Mouse (Mus musculus): ENCODE results near the gene Pigq. TPM values are rescaled to one million over a fixed set of nuclear protein-coding genes. Genes with fewer than 3 reads are reported as not detected.

The Pigq gene
- 236 and 270 TPM in 2 replicates for polyA plus RNA-seq (2012; rRNA removed)

DNA sequence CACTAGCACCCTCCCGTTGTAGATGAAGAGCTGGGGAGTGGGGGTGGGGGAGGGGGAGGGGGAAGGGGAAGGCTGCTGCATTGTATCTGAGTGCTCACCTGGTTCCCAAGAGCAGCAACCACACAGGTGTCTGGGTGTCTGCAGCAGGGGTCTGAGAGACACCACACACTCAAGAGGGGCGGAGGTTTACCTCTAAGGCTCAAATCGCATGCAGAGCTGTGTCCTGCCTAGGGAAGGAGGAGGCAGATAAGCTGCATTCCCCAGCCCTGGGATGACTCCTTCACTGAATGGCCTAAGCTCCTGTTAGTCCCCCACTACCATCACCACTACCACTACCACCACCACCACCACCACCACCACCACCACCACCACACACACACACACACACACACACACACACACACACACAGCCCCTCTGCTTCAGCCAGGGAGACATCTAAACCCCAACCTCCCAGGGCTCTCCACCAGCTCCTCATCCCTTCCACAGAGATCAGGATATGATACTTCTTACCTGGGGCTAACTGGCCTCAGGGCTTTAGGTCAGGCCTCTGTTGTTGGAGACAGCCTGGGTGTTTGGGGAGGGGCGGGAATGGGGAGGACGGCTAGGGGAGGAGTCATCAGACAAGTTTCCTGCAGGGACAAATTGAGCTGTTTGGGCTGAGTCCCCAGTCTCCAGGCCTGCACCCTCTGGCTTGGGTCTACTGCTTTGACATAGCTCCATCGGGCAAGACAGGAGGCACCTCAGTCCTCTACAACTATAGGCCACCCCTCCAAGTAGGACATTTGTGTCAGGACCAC is at the start of gene Pigq, which contains the start of gene Nhlrc4:
Gene Pigq (minus strand): TSS at position 571 of the 798 bp plus-strand sequence.
Gene Nhlrc4 (minus strand): TSS at position 596 of the 798 bp plus-strand sequence.
- Histone ChIP-seq H3K27me3 (replicated peaks; ENCODE audit: control insufficient read depth, insufficient read depth, low read length) (no peaks in the 10 kb centered on the region), H3K36me3 (ENCODE audit: control insufficient read depth, insufficient read depth, low read length) (no peaks in the 10 kb centered on the region), H3K27ac (ENCODE audit: insufficient read depth, low read depth, low read length) (peak within 1 kb of the TSS; percentile 83), H3K4me3 (ENCODE audit: insufficient read depth, low read depth, low read length) (no peak within 1 kb of the TSS), H3K4me1 (ENCODE audit: control insufficient read depth, insufficient read depth, low read length) (peaks cover 12% of the 10 kb centered on the region; the same call in 1 of the 2 replicates)
- TF ChIP-seq CTCF (conservative IDR thresholded peaks at IDR 0.05; ENCODE audit: insufficient read depth, insufficient read length, low read depth, low read length): no peak
- DNase-seq: no peak
- 57% methylated on average over 6 of the region's 6 CpGs for WGBS

DNA sequence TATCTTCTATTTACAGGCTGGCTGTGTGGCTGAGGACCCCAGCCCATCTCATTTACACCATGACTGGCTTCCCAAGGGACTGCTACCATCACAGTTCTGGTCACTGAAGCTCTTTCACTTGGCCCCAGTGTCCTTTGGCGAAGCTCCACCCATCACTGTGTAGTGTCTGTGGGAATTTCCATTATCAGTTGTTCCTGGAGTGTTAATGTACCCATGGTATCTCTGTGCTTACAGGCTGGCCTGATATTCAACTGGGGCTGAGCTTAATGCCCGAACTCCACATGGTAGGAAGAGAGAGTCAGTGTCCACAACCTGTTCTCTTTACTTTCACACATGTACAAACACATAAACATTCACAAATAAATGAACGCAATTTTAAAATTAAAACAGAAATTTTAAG is 48.8 kb upstream of the Pigq start:
- peaks cover 18% of the 10 kb centered on the region for H3K36me3 ChIP-seq (ENCODE audit: control insufficient read depth, insufficient read depth, low read length)
- no peak for DNase-seq
- 93% methylated on average over 3 of the region's 3 CpGs for WGBS

DNA sequence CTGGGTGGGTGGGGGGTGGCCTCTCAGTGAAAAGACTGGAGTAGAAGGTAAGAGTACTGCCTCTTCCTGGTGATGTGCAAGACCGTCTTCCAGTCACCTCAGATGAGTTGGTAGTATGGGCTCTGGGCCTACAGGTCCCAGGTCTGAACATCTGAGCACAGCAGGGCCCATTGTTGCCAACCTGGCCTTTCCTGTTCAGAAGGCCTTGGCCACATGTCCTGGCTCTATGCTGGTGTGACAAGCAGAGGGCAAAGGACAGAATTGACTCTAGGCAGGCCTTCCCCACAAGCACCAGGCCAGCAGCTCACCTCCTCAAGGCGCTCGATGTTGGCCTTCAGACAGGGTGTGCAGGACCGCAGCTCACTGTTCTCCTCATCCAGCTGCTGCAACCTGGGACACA is 47.5 kb upstream of the Pigq start:
- no peak for DNase-seq
- peaks cover 16% of the 10 kb centered on the region for H3K36me3 ChIP-seq (ENCODE audit: control insufficient read depth, insufficient read depth, low read length)
- no peaks in the 10 kb centered on the region for H3K4me1 ChIP-seq (ENCODE audit: control insufficient read depth, insufficient read depth, low read length)
- no peak overlapping the region for H3K4me3 ChIP-seq (ENCODE audit: insufficient read depth, low read depth, low read length)
- TF ChIP-seq CTCF (conservative IDR thresholded peaks at IDR 0.05; ENCODE audit: insufficient read depth, insufficient read length, low read depth, low read length) (no peak), POLR2A (IDR thresholded peaks at IDR 0.05; ENCODE audit: low read depth, low read length) (no peak)
- 81% methylated on average over 4 of the region's 4 CpGs for WGBS
- H3K27ac ChIP-seq (ENCODE audit: insufficient read depth, low read depth, low read length): no peak overlapping the region
- no peaks in the 10 kb centered on the region for H3K27me3 ChIP-seq (replicated peaks; ENCODE audit: control insufficient read depth, insufficient read depth, low read length)

More for the DNA sequence above, 48.8 kb upstream of the Pigq start:
- no peak for TF ChIP-seq CTCF (conservative IDR thresholded peaks at IDR 0.05; ENCODE audit: insufficient read depth, insufficient read length, low read depth, low read length)
- TF ChIP-seq POLR2A (IDR thresholded peaks at IDR 0.05; ENCODE audit: low read depth, low read length): no peak
- no peak overlapping the region for H3K27ac ChIP-seq (ENCODE audit: insufficient read depth, low read depth, low read length)
- peaks cover 5% of the 10 kb centered on the region; the same call in 1 of the 2 replicates for H3K4me1 ChIP-seq (ENCODE audit: control insufficient read depth, insufficient read depth, low read length)
- no peak overlapping the region for H3K4me3 ChIP-seq (ENCODE audit: insufficient read depth, low read depth, low read length)
- H3K27me3 ChIP-seq (replicated peaks; ENCODE audit: control insufficient read depth, insufficient read depth, low read length): no peaks in the 10 kb centered on the region

DNA sequence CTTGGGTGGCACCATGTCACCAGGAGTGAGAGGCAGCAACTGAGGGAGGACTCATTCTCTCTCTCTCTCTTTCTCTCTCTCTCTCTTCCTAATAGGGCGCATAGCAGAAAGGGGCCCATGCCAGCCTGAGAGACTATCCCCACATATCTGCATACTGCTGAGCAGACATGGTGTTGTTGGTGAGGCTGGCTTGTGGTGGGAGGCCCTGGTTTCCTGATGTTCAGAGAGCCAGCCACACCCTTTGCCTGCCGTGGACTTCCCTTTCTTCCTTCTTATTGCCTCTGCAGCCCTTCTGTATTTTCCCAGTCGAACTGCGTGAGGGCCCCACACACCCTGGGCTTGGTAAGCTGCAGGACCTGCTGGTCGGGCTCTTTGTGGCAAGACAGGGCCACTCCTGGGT is 45.6 kb upstream of the Pigq start:
- no peak for TF ChIP-seq POLR2A (IDR thresholded peaks at IDR 0.05; ENCODE audit: low read depth, low read length)
- no peak for TF ChIP-seq CTCF (conservative IDR thresholded peaks at IDR 0.05; ENCODE audit: insufficient read depth, insufficient read length, low read depth, low read length)
- Histone ChIP-seq H3K4me1 (ENCODE audit: control insufficient read depth, insufficient read depth, low read length) (no peaks in the 10 kb centered on the region), H3K27me3 (replicated peaks; ENCODE audit: control insufficient read depth, insufficient read depth, low read length) (no peaks in the 10 kb centered on the region), H3K36me3 (ENCODE audit: control insufficient read depth, insufficient read depth, low read length) (peaks cover 14% of the 10 kb centered on the region), H3K27ac (ENCODE audit: insufficient read depth, low read depth, low read length) (no peak overlapping the region), H3K4me3 (ENCODE audit: insufficient read depth, low read depth, low read length) (no peak overlapping the region)
- 86% methylated on average over 5 of the region's 5 CpGs for WGBS
- no peak for DNase-seq

DNA sequence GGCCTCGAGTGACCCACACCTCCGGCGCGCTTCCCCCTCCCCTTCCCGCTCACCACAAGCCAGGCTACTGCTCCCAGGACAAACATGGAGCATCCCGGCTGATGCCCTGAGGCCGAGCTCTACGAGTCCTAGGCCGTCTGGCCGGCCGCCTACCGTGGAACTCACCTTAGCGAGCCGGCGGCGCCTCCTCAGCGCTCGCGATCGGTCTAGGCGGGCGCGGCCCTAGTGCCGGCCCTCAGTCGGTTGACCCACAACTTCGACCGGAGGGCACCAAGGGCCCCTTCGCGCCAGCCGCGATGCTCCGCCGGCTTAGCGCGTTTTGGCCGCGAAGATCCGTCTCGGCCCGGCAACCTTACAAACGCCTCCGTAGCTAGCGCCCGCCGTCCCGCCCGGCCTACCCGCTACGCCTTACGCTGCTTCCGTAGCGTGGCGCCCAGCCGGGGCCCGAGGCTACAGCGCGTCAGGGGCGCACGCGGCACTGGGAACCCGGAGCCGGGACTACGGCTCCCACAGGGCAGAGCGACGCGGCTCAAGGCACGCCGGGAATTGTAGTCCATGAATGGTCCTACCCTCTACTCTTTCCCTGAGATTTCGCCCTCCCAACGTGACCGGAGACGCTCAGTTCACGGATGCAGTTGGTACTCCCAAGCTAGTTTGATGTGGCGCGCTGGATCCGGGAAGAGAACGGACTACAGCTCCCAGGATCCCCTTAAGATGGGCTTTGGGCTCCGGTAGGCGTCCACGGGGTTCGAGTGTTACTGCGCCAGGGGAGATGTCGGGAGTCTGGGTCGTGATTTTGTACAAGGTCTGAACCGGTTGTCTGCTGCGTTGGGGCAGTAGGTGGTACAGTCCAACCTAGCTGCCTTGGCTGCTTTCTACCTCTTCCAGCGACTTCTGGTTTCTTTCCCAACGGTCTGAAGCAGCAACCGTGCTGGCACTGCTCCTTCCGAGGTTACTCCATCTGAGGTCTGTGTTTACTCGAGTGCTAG is 40.9 kb upstream of the Pigq start, which contains the start of gene Capn15:
Gene Capn15 (minus strand): TSS at position 491 of the 989 bp plus-strand sequence.
- TF ChIP-seq CTCF (conservative IDR thresholded peaks at IDR 0.05; ENCODE audit: insufficient read depth, insufficient read length, low read depth, low read length): no peak
- no peak for TF ChIP-seq POLR2A (IDR thresholded peaks at IDR 0.05; ENCODE audit: low read depth, low read length)
- Histone ChIP-seq H3K36me3 (ENCODE audit: control insufficient read depth, insufficient read depth, low read length) (peaks cover 5% of the 10 kb centered on the region), H3K27ac (ENCODE audit: insufficient read depth, low read depth, low read length) (peak within 1 kb of the TSS; percentile 58), H3K4me3 (ENCODE audit: insufficient read depth, low read depth, low read length) (peak within 1 kb of the TSS; percentile 83), H3K4me1 (ENCODE audit: control insufficient read depth, insufficient read depth, low read length) (peaks cover 8% of the 10 kb centered on the region; the same call in 1 of the 2 replicates), H3K27me3 (replicated peaks; ENCODE audit: control insufficient read depth, insufficient read depth, low read length) (no peaks in the 10 kb centered on the region)
- peak; percentile 97 for DNase-seq
- under 1% methylated on average over 91 of the region's 91 CpGs for WGBS

DNA sequence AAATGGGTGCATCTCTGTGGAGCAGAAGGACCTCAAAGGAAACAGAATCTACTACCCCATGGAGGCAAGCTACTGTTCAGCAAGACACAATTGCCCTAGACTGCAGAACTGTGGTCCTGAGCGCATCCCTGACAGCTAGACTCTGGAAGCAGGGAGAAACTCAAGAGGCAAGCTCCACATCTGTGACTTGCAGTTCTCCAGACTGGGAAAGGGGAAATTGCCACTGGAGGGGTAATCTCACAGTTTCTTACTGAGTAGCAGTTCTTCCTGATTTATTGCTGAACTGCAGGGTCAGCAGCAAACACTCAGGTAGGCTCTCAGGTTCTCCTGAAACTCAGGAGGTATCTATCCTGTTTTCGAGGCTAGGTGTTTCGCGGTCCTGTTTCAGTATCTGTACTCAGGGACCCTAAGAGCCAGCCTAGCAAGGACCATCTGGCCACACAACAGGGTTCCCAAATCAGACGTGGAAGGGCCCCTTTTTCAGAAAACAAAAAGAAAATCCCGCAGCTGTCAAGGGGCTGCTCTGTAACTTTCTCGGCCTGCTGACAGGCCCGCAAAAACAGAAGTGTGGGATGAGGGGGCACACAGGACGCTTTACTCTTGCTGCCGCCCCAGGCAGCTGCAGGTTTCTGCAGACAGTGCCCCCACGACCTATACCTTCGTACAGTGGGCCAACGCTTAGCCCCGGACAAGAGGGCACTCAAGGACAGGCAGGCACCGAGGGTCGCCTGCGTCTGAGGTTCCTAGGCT is 40.0 kb upstream of the Pigq start:
- Histone ChIP-seq H3K27ac (ENCODE audit: insufficient read depth, low read depth, low read length) (peak overlapping the region; percentile 58), H3K4me1 (ENCODE audit: control insufficient read depth, insufficient read depth, low read length) (peaks cover 13% of the 10 kb centered on the region), H3K4me3 (ENCODE audit: insufficient read depth, low read depth, low read length) (peak overlapping the region; percentile 83), H3K36me3 (ENCODE audit: control insufficient read depth, insufficient read depth, low read length) (peaks cover 2% of the 10 kb centered on the region; the same call in 1 of the 2 replicates), H3K27me3 (replicated peaks; ENCODE audit: control insufficient read depth, insufficient read depth, low read length) (no peaks in the 10 kb centered on the region)
- TF ChIP-seq POLR2A (IDR thresholded peaks at IDR 0.05; ENCODE audit: low read depth, low read length): no peak
- no peak for TF ChIP-seq CTCF (conservative IDR thresholded peaks at IDR 0.05; ENCODE audit: insufficient read depth, insufficient read length, low read depth, low read length)
- peak; percentile 29 for DNase-seq
- WGBS: 6% methylated on average over 17 of the region's 17 CpGs

All from kidney, adult 2 months (tissue).